Mouse (Mus musculus): ENCODE results near the gene Fam3b. TPM values are rescaled to one million over a fixed set of nuclear protein-coding genes. Genes with fewer than 3 reads are reported as not detected.

The Fam3b gene
- polyA plus RNA-seq, 1 experiment from 2014 or later: 0.14 TPM

- H3K27me3 ChIP-seq (ENCODE audit: control insufficient read depth, insufficient read depth, low read length): no peaks in the 10 kb centered on the region
- no peak overlapping the region for H3K4me3 ChIP-seq (ENCODE audit: low read length)
- no peak overlapping the region for H3K9ac ChIP-seq (ENCODE audit: low read length)
- no peaks in the 10 kb centered on the region for H3K36me3 ChIP-seq (ENCODE audit: control insufficient read depth, insufficient read depth)
- WGBS: 87% methylated on average over 2 of the region's 2 CpGs
- no peaks in the 10 kb centered on the region for H3K9me3 ChIP-seq (replicated peaks; ENCODE audit: control insufficient read depth, low read length)
- H3K4me2 ChIP-seq (ENCODE audit: low read depth, low read length): no peak overlapping the region
- H3K4me1 ChIP-seq (ENCODE audit: control insufficient read depth, insufficient read depth, low read length): peaks cover under 1% of the 10 kb centered on the region
- ATAC-seq (replicated peaks; ENCODE audit: extremely low read depth, insufficient read depth, low FRiP score): no peak
- no peak overlapping the region for H3K27ac ChIP-seq (ENCODE audit: low read length)
Measured at GRCm38 (mm10) chr16:97529241-97529640, 14.6 kb upstream of the Fam3b start.

GRCm38 (mm10) chr16:97523024-97523423, 8.4 kb upstream of the Fam3b start:
- ATAC-seq (replicated peaks; ENCODE audit: extremely low read depth, insufficient read depth, low FRiP score): no peak
- H3K9me3 ChIP-seq (replicated peaks; ENCODE audit: control insufficient read depth, low read length): no peaks in the 10 kb centered on the region
- H3K9ac ChIP-seq (ENCODE audit: low read length): no peak overlapping the region
- no peak overlapping the region for H3K4me3 ChIP-seq (ENCODE audit: low read length)
- no peaks in the 10 kb centered on the region for H3K4me1 ChIP-seq (ENCODE audit: control insufficient read depth, insufficient read depth, low read length)
- no peaks in the 10 kb centered on the region for H3K36me3 ChIP-seq (ENCODE audit: control insufficient read depth, insufficient read depth)
- no peak overlapping the region for H3K4me2 ChIP-seq (ENCODE audit: low read depth, low read length)
- H3K27ac ChIP-seq (ENCODE audit: low read length): no peak overlapping the region
- 7% methylated on average over 1 of the region's 1 CpGs for WGBS
- H3K27me3 ChIP-seq (ENCODE audit: control insufficient read depth, insufficient read depth, low read length): no peaks in the 10 kb centered on the region

- no peak for ATAC-seq (replicated peaks; ENCODE audit: extremely low read depth, insufficient read depth, low FRiP score)
- 72% methylated on average over 6 of the region's 6 CpGs for WGBS
- H3K4me2 ChIP-seq (ENCODE audit: low read depth, low read length): no peak overlapping the region
- no peaks in the 10 kb centered on the region for H3K4me1 ChIP-seq (ENCODE audit: control insufficient read depth, insufficient read depth, low read length)
- H3K9me3 ChIP-seq (replicated peaks; ENCODE audit: control insufficient read depth, low read length): no peaks in the 10 kb centered on the region
- no peak overlapping the region for H3K4me3 ChIP-seq (ENCODE audit: low read length)
- H3K27me3 ChIP-seq (ENCODE audit: control insufficient read depth, insufficient read depth, low read length): no peaks in the 10 kb centered on the region
- H3K36me3 ChIP-seq (ENCODE audit: control insufficient read depth, insufficient read depth): no peaks in the 10 kb centered on the region
- no peak overlapping the region for H3K27ac ChIP-seq (ENCODE audit: low read length)
- H3K9ac ChIP-seq (ENCODE audit: low read length): no peak overlapping the region
Measured at GRCm38 (mm10) chr16:97521983-97522382, 7.4 kb upstream of the Fam3b start.

- no peak overlapping the region for H3K27ac ChIP-seq (ENCODE audit: low read length)
- no peak overlapping the region for H3K4me2 ChIP-seq (ENCODE audit: low read depth, low read length)
- no peaks in the 10 kb centered on the region for H3K9me3 ChIP-seq (replicated peaks; ENCODE audit: control insufficient read depth, low read length)
- no peaks in the 10 kb centered on the region; the same call in 1 of the 2 replicates for H3K4me1 ChIP-seq (ENCODE audit: control insufficient read depth, insufficient read depth, low read length)
- H3K9ac ChIP-seq (ENCODE audit: low read length): no peak overlapping the region
- WGBS: 63% methylated on average over 3 of the region's 3 CpGs
- no peaks in the 10 kb centered on the region for H3K27me3 ChIP-seq (ENCODE audit: control insufficient read depth, insufficient read depth, low read length)
- H3K36me3 ChIP-seq (ENCODE audit: control insufficient read depth, insufficient read depth): no peaks in the 10 kb centered on the region
- no peak overlapping the region for H3K4me3 ChIP-seq (ENCODE audit: low read length)
- no peak for ATAC-seq (replicated peaks; ENCODE audit: extremely low read depth, insufficient read depth, low FRiP score)
Measured at GRCm38 (mm10) chr16:97516341-97516740, 1.7 kb upstream of the Fam3b start.

GRCm38 (mm10) chr16:97512347-97512751, 2.3 kb downstream of the Fam3b start:
- no peak for ATAC-seq (replicated peaks; ENCODE audit: extremely low read depth, insufficient read depth, low FRiP score)
- Histone ChIP-seq H3K4me2 (ENCODE audit: low read depth, low read length) (no peak overlapping the region), H3K4me3 (ENCODE audit: low read length) (no peak overlapping the region), H3K27ac (ENCODE audit: low read length) (no peak overlapping the region), H3K9me3 (replicated peaks; ENCODE audit: control insufficient read depth, low read length) (no peaks in the 10 kb centered on the region), H3K9ac (ENCODE audit: low read length) (no peak overlapping the region), H3K36me3 (ENCODE audit: control insufficient read depth, insufficient read depth) (no peaks in the 10 kb centered on the region), H3K4me1 (ENCODE audit: control insufficient read depth, insufficient read depth, low read length) (no peaks in the 10 kb centered on the region; the same call in 1 of the 2 replicates), H3K27me3 (ENCODE audit: control insufficient read depth, insufficient read depth, low read length) (no peaks in the 10 kb centered on the region)
- 92% methylated on average over 12 of the region's 12 CpGs for WGBS

GRCm38 (mm10) chr16:97511495-97511894, 3.1 kb downstream of the Fam3b start:
- Histone ChIP-seq H3K27me3 (ENCODE audit: control insufficient read depth, insufficient read depth, low read length) (no peaks in the 10 kb centered on the region), H3K27ac (ENCODE audit: low read length) (no peak overlapping the region), H3K9me3 (replicated peaks; ENCODE audit: control insufficient read depth, low read length) (no peaks in the 10 kb centered on the region), H3K4me2 (ENCODE audit: low read depth, low read length) (no peak overlapping the region), H3K4me3 (ENCODE audit: low read length) (no peak overlapping the region), H3K36me3 (ENCODE audit: control insufficient read depth, insufficient read depth) (no peaks in the 10 kb centered on the region), H3K4me1 (ENCODE audit: control insufficient read depth, insufficient read depth, low read length) (no peaks in the 10 kb centered on the region; the same call in 1 of the 2 replicates), H3K9ac (ENCODE audit: low read length) (no peak overlapping the region)
- ATAC-seq (replicated peaks; ENCODE audit: extremely low read depth, insufficient read depth, low FRiP score): no peak

- no peak overlapping the region for H3K4me3 ChIP-seq (ENCODE audit: low read length)
- H3K4me1 ChIP-seq (ENCODE audit: control insufficient read depth, insufficient read depth, low read length): no peaks in the 10 kb centered on the region; the same call in 1 of the 2 replicates
- H3K9ac ChIP-seq (ENCODE audit: low read length): no peak overlapping the region
- H3K27me3 ChIP-seq (ENCODE audit: control insufficient read depth, insufficient read depth, low read length): no peaks in the 10 kb centered on the region
- WGBS: 38% methylated on average over 5 of the region's 5 CpGs
- H3K36me3 ChIP-seq (ENCODE audit: control insufficient read depth, insufficient read depth): no peaks in the 10 kb centered on the region
- ATAC-seq (replicated peaks; ENCODE audit: extremely low read depth, insufficient read depth, low FRiP score): no peak
- no peak overlapping the region for H3K4me2 ChIP-seq (ENCODE audit: low read depth, low read length)
- H3K9me3 ChIP-seq (replicated peaks; ENCODE audit: control insufficient read depth, low read length): no peaks in the 10 kb centered on the region
- no peak overlapping the region for H3K27ac ChIP-seq (ENCODE audit: low read length)
Measured at GRCm38 (mm10) chr16:97510849-97511248, 3.8 kb downstream of the Fam3b start.

GRCm38 (mm10) chr16:97507783-97508182, 6.8 kb downstream of the Fam3b start:
- Histone ChIP-seq H3K36me3 (ENCODE audit: control insufficient read depth, insufficient read depth) (no peaks in the 10 kb centered on the region), H3K9me3 (replicated peaks; ENCODE audit: control insufficient read depth, low read length) (no peaks in the 10 kb centered on the region), H3K4me2 (ENCODE audit: low read depth, low read length) (no peak overlapping the region), H3K27ac (ENCODE audit: low read length) (no peak overlapping the region), H3K27me3 (ENCODE audit: control insufficient read depth, insufficient read depth, low read length) (no peaks in the 10 kb centered on the region), H3K4me1 (ENCODE audit: control insufficient read depth, insufficient read depth, low read length) (no peaks in the 10 kb centered on the region), H3K4me3 (ENCODE audit: low read length) (no peak overlapping the region), H3K9ac (ENCODE audit: low read length) (no peak overlapping the region)
- ATAC-seq (replicated peaks; ENCODE audit: extremely low read depth, insufficient read depth, low FRiP score): no peak

GRCm38 (mm10) chr16:97504793-97505192, 9.8 kb downstream of the Fam3b start:
- WGBS: 74% methylated on average over 3 of the region's 3 CpGs
- no peak overlapping the region for H3K9ac ChIP-seq (ENCODE audit: low read length)
- no peak overlapping the region for H3K27ac ChIP-seq (ENCODE audit: low read length)
- no peaks in the 10 kb centered on the region for H3K36me3 ChIP-seq (ENCODE audit: control insufficient read depth, insufficient read depth)
- no peak overlapping the region for H3K4me3 ChIP-seq (ENCODE audit: low read length)
- H3K4me2 ChIP-seq (ENCODE audit: low read depth, low read length): no peak overlapping the region
- no peaks in the 10 kb centered on the region for H3K4me1 ChIP-seq (ENCODE audit: control insufficient read depth, insufficient read depth, low read length)
- H3K27me3 ChIP-seq (ENCODE audit: control insufficient read depth, insufficient read depth, low read length): no peaks in the 10 kb centered on the region
- no peaks in the 10 kb centered on the region for H3K9me3 ChIP-seq (replicated peaks; ENCODE audit: control insufficient read depth, low read length)
- ATAC-seq (replicated peaks; ENCODE audit: extremely low read depth, insufficient read depth, low FRiP score): no peak

- ATAC-seq (replicated peaks; ENCODE audit: extremely low read depth, insufficient read depth, low FRiP score): no peak
- 79% methylated on average over 3 of the region's 3 CpGs for WGBS
- Histone ChIP-seq H3K4me2 (ENCODE audit: low read depth, low read length) (no peak overlapping the region), H3K27ac (ENCODE audit: low read length) (no peak overlapping the region), H3K4me1 (ENCODE audit: control insufficient read depth, insufficient read depth, low read length) (no peaks in the 10 kb centered on the region), H3K4me3 (ENCODE audit: low read length) (no peak overlapping the region), H3K36me3 (ENCODE audit: control insufficient read depth, insufficient read depth) (no peaks in the 10 kb centered on the region), H3K9ac (ENCODE audit: low read length) (no peak overlapping the region), H3K9me3 (replicated peaks; ENCODE audit: control insufficient read depth, low read length) (no peaks in the 10 kb centered on the region), H3K27me3 (ENCODE audit: control insufficient read depth, insufficient read depth, low read length) (no peaks in the 10 kb centered on the region)
Measured at GRCm38 (mm10) chr16:97503849-97504248, 10.8 kb downstream of the Fam3b start.
